Mouse (Mus musculus) embryonic fibroblast, embryonic 13.5 days (primary cell): ENCODE measurements around the gene Akr7a5. TPM values are rescaled to one million over a fixed set of nuclear protein-coding genes. Genes with fewer than 3 reads are reported as not detected.

Source experiments
- H3K27ac ChIP-seq: 2 replicates; pipeline ENCODE4 v1.5.1; 2012; ENCODE audit warnings: low read length, control low read depth, inconsistent platforms; ENCODE audit not compliant: insufficient read depth
- H3K4me1 ChIP-seq: 2 replicates; pipeline ENCODE4 v1.6.1; 2011; ENCODE audit warnings: low read length; ENCODE audit not compliant: control insufficient read depth, insufficient read depth
- H3K4me3 ChIP-seq: 2 replicates; pipeline ENCODE4 v1.5.1; 2011; ENCODE audit warnings: mild to moderate bottlenecking, control low read depth, low read length; ENCODE audit not compliant: insufficient read depth
- CTCF ChIP-seq: IDR thresholded peaks from 2 replicates; pipeline ENCODE4 v1.5.1; 2011; ENCODE audit warnings: mild to moderate bottlenecking, control low read depth, low read length, moderate library complexity, borderline replicate concordance; ENCODE audit not compliant: insufficient read depth
- POLR2A ChIP-seq: IDR thresholded peaks from 2 replicates; pipeline ENCODE4 v1.6.1; 2011; ENCODE audit warnings: low read depth, mild to moderate bottlenecking, control low read depth, low read length, moderate library complexity
- polyA plus RNA-seq: library from polyadenylated mRNA; stranded (reverse); fragments of >200 nt; gene quantifications from 2 replicates; pipeline ENCODE4 v1.2.4, GENCODE M21; 2011; ENCODE audit warnings: low read depth; ENCODE audit not compliant: missing spikeins, insufficient read length

The Akr7a5 gene
- polyA plus RNA-seq = 17.1 and 18.1 TPM in 2 replicates

DNA sequence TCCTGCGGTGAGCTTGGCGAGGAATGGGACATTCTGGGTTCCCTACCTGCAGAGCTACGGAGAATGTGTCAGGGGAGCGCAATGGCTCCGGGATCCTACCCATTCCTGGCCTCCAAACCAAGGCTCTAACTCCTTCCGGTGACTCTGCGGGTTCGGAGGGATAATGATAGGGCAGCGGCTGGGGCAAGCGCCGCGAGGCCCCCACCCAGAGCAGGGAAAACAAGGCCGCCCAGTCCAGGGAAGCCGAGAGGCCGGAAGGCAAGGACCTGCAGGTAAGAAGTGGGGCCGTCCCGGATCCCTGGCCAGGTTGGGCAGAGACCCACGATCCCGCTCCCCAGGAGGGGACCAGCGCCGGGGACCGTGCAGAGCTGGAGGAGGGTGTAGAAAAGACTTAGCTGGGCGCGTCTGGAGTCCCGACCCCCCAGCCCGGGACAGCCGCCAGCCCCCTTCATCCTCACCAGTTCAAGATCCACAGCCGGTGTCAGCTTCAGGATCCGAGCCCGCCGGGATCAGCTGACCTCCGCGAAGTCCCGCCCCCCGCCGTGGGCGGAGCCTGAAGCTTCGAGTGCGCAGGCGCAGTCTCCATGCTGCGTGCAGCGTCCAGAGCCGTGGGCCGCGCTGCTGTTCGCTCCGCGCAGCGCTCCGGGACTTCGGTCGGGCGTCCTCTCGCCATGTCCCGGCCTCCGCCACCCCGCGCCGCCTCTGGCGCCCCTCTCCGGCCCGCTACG lies at the start of gene Akr7a5, which contains the start of gene Pqlc2:
Gene Akr7a5, plus strand, starts transcription at position 574 of the 728 bp plus-strand sequence.
Gene Pqlc2, minus strand, starts transcription at position 538 of the 728 bp plus-strand sequence.
- Histone ChIP-seq H3K4me1 (no peaks in the 10 kb centered on the region), H3K27ac (no peak within 1 kb of the TSS), H3K4me3 (peak within 1 kb of the TSS; percentile 57)
- TF ChIP-seq CTCF = no peak
- peak; percentile 99 for TF ChIP-seq POLR2A

DNA sequence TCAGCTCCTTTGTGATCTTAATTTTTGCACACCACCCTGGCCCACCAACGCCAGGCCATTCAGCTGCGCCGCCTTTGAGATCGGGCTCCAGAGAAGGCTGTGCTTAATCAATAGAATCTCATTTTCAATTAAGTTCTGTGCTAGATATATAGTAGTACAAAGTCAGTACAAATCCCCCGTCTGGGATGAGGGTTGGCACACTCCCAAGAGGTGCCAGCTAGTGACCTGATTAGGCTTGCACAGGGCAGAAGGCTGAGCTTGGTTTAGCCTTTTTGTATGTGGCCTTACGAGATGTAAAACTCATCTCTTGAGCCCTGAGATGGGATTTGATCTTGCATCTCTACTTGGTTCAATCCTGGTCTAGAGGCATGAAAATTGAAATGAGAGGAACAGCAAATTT lies 47.6 kb upstream of the Akr7a5 start:
- no peak for TF ChIP-seq POLR2A
- TF ChIP-seq CTCF = no peak
- no peak overlapping the region for H3K4me3 ChIP-seq
- peaks cover 26% of the 10 kb centered on the region for H3K4me1 ChIP-seq
- H3K27ac ChIP-seq = no peak overlapping the region

DNA sequence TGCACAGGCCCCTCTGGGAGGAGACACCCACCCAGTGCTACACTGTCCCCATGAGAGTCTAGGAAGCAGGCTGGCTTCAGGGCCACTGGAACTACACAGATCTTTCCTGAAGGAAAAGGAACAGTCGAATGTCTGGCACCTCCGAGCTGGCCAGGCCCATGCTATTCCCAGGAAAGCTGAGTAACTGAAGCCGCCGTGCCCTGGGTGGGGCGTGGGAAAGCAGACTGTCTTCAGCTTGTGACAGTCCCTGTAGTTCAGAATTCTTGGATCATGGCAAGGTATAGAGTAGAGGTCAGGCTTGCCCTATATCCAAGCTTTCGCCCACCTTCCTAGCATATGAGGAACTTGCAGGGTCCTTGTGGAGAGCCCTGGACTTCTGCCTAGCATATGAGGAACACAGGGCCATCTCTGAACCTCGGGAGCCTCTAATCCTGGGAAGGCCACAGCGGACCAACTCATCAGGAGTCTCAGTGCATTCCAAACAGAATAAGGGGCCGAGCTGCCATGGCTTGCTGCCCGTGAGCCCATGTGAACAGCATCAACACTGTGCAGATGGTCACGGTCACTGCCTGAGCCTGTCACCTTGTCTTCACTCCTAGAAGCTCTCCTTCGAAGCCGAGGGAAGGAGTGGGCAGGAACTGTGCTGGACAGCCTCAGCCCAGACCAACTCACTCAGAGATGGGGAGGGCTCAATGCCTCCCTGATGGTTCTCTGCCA lies 44.6 kb upstream of the Akr7a5 start:
- Histone ChIP-seq H3K4me3 (no peak overlapping the region), H3K4me1 (peaks cover 14% of the 10 kb centered on the region), H3K27ac (no peak overlapping the region)
- TF ChIP-seq CTCF = no peak
- TF ChIP-seq POLR2A = no peak

DNA sequence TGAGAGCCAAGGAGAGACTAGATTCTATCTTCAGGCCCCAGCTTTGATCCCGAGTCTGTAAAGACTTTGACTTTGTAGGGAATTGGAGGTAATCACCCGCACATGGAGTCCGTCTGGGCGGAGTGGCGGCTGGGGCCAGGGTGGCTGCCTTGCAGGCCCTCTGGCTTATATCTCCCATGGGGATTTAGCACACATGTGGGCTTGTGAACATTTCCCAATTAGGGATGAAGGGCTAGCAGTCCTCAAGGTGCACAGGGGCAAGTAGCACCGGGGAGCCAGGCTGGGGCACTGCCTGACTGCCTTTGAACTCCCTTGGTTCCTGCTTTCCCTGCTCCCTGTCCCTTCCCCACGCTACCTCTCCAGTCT lies 44.1 kb upstream of the Akr7a5 start:
- H3K4me3 ChIP-seq = no peak overlapping the region
- H3K4me1 ChIP-seq = peaks cover 9% of the 10 kb centered on the region
- no peak for TF ChIP-seq CTCF
- no peak for TF ChIP-seq POLR2A
- H3K27ac ChIP-seq = no peak overlapping the region

DNA sequence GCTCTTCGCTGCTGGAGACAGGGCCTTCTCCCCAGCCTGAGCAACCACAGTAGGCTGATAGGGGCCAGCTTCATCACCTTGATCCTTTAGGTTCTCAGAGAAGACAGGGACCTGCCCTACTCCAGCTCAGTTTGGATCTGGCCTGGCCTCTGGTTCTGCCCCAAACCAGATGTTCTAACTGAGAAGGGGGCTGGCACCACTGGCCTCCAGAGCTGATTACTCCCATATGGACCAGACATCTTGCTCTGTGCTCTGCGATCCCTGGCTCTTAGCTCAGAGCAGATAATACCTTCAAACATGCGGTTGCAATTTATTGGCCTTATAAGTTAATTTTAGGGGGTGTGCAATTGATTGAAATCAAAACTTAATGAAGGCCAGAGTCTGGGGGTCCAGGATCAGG lies 43.2 kb upstream of the Akr7a5 start:
- Histone ChIP-seq H3K4me1 (peaks cover 12% of the 10 kb centered on the region; the same call in 1 of the 2 replicates), H3K4me3 (no peak overlapping the region), H3K27ac (no peak overlapping the region)
- TF ChIP-seq POLR2A (no peak), CTCF (no peak)

DNA sequence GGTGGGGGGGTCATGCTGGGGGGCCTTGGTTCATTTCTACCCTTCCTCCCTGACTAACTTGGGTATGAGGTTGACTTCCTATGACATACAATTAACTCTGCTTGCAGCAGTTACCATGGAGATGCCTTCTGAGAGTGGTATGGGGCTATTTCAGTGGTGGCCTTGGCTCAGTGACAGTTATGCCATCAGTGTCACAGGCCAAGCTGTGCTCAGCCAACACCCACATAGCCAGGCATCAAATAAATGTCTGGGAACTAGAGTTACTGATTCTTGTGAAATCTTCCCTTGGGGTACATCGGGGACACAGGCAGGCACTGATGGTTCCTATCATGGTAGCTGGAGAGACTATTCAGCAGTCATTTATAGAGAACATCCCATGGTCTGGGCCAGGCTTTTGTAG lies 42.3 kb upstream of the Akr7a5 start:
- no peak for TF ChIP-seq POLR2A
- TF ChIP-seq CTCF = no peak
- H3K4me1 ChIP-seq = peaks cover 12% of the 10 kb centered on the region; the same call in 1 of the 2 replicates
- no peak overlapping the region for H3K27ac ChIP-seq
- H3K4me3 ChIP-seq = no peak overlapping the region

DNA sequence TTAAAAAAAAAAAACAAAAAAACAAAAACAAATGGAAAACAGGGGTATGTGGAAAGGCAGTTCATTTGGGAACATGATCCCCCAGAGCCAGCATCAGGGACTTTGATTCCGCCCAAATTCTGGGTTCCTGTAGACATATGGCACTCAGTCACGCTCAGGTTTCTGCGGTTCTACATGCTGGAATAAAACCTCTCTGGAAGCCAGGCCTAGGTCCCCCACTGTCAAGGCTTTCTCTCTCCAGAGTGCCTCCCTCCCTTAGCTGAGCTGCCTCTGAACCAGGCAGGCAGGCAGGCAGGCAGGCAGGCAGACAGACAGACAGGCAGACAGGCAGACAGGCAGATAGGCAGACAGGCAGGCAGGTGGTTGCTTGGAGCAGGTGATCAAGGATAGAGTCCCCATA lies 40.4 kb upstream of the Akr7a5 start:
- Histone ChIP-seq H3K4me3 (no peak overlapping the region), H3K27ac (no peak overlapping the region), H3K4me1 (peaks cover 12% of the 10 kb centered on the region; the same call in 1 of the 2 replicates)
- TF ChIP-seq CTCF = no peak
- TF ChIP-seq POLR2A = no peak

DNA sequence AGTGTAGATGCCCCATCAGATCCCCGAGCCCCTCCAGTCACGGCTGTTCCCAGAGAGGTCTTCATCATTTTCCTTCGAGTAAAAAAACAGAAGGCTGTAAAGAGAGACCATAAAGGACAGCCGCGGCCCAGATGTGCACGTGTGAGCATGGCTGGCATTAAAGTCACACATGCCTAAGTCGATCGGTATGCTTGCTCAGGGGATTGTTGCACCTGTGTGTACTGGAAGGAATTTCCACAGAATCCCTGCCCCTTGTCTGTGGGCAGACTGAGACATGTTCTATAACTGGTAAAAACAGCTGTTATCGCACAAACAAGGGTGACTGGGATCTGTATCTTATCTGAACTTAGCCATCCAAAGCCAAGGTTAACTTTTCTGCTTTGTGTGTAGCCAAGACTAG lies 39.0 kb upstream of the Akr7a5 start:
- no peak overlapping the region for H3K4me3 ChIP-seq
- TF ChIP-seq CTCF (no peak), POLR2A (no peak)
- H3K27ac ChIP-seq = no peak overlapping the region
- 0 out of 2 replicates have a peak, but pooled peaks cover 7% of the 10 kb centered on the region for H3K4me1 ChIP-seq

DNA sequence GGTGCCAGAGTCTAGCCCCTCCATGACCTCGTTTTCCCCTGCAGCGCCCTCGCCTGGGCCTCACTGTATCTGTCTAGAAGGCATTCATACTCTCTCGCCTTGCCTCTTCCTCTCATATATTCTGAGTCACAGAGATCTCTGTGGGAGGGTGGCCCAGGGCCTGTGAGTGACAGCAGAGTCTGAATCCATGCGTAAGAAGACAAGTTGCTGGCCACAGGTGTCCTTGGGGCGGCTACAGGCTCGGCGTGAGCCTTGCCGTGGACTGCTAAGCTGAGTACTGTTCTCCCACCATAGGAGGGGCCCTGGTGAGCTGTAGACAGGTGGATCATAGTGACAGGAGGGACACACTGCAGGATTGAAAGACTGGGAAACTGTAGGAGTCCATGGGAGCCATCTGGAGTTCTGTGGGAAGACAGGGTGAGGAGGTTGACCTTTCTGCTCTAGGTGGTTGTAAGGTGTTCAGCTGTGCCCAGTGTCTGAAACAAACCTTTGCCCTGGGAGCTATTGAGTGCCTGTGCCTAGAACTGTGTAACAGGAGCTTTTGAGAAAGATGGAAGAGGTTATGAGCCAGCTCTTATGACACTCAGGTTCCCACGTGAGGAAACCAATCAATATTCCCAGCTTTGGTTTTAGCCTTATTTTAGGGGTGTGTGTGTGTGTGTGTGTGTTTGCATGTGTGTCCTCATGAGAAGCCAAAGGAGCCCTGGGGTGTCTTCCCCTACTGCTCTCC lies 37.4 kb upstream of the Akr7a5 start:
- 0 out of 2 replicates have a peak, but pooled peaks cover 4% of the 10 kb centered on the region for H3K4me1 ChIP-seq
- no peak overlapping the region for H3K27ac ChIP-seq

More for the DNA sequence above, 37.4 kb upstream of the Akr7a5 start:
- H3K4me3 ChIP-seq = no peak overlapping the region
- no peak for TF ChIP-seq POLR2A
- no peak for TF ChIP-seq CTCF
